Comparison of ENCODE assay signal across 23 mouse cellular contexts in genomic region chr1:153986632-153987031, GRCm38 (mm10).
DNase-seq lines count a peak whose midpoint lies in the region; ATAC-seq and TF ChIP-seq lines count a peak whose summit lies in the region.
"Had no signal": no experiment of that assay in that cellular context is flagged by ENCODE, and none has a peak within 500 bp of the region (broad histone marks: within the 10 kb centered on the region; RNA-seq: fewer than 3 reads in every experiment).

No protein-coding gene starts in this region.

- H3K4me1 ChIP-seq in hindbrain, embryonic 13.5 days (replicated peaks), result no peaks in the 10 kb centered on the region
- H3K4me1 ChIP-seq: embryonic facial prominence, embryonic 15.5 days; forebrain, embryonic 10.5 days; hindbrain, embryonic 15.5 days; limb, embryonic 15.5 days had no signal

- no peaks in the 10 kb centered on the region for H3K9me3 ChIP-seq in hindbrain, embryonic 13.5 days
- H3K9me3 ChIP-seq: embryonic facial prominence, embryonic 15.5 days; forebrain, embryonic 10.5 days; heart, embryonic 13.5 days; hindbrain, embryonic 15.5 days; limb, embryonic 15.5 days; liver, embryonic 15.5 days; midbrain, embryonic 10.5 days had no signal

- H3K4me2 ChIP-seq in hindbrain, embryonic 13.5 days, result no peak overlapping the region
- H3K4me2 ChIP-seq: embryonic facial prominence, embryonic 15.5 days; heart, embryonic 13.5 days; hindbrain, embryonic 15.5 days; limb, embryonic 15.5 days; liver, embryonic 15.5 days had no signal

- 0 out of 2 replicates have a peak, but pooled peaks cover 2% of the 10 kb centered on the region for H3K27me3 ChIP-seq in hindbrain, embryonic 13.5 days
- H3K27me3 ChIP-seq: embryonic facial prominence, embryonic 15.5 days; heart, embryonic 13.5 days; hindbrain, embryonic 15.5 days; limb, embryonic 15.5 days; liver, embryonic 15.5 days had no signal

- no peak for ATAC-seq in hindbrain, embryonic 13.5 days (ENCODE audit: low FRiP score)
- ATAC-seq: forebrain, postnatal 0 days had no signal

- H3K4me3 ChIP-seq in hindbrain, embryonic 13.5 days, result no peak overlapping the region
- no peak overlapping the region for H3K4me3 ChIP-seq in gastrocnemius, adult 2 months
- H3K4me3 ChIP-seq: embryonic facial prominence, embryonic 15.5 days; forebrain, embryonic 10.5 days; heart, embryonic 13.5 days; hindbrain, embryonic 15.5 days; limb, embryonic 15.5 days; liver, embryonic 15.5 days; midbrain, embryonic 10.5 days had no signal

- TF ChIP-seq CTCF in gastrocnemius, adult 2 months (IDR thresholded peaks at IDR 0.05), result no peak

- H3K9ac ChIP-seq in hindbrain, embryonic 13.5 days, result no peak overlapping the region
- H3K9ac ChIP-seq: embryonic facial prominence, embryonic 15.5 days; forebrain, postnatal 0 days; heart, embryonic 13.5 days; hindbrain, embryonic 15.5 days; limb, embryonic 15.5 days; liver, embryonic 15.5 days had no signal

- H3K27ac ChIP-seq in hindbrain, embryonic 13.5 days, result no peak overlapping the region
- no peak overlapping the region for H3K27ac ChIP-seq in gastrocnemius, adult 2 months
- H3K27ac ChIP-seq: embryonic facial prominence, embryonic 15.5 days; forebrain, embryonic 10.5 days; heart, embryonic 13.5 days; hindbrain, embryonic 15.5 days; limb, embryonic 15.5 days; liver, embryonic 15.5 days; midbrain, embryonic 10.5 days had no signal

- intact Hi-C loops in heart, postnatal 14 days (cut with DNase I), result no loop called here
- intact Hi-C loops in gastrocnemius, adult 2 months (cut with DNase I), result no loop called here

- no peaks in the 10 kb centered on the region for H3K36me3 ChIP-seq in hindbrain, embryonic 13.5 days
- H3K36me3 ChIP-seq: embryonic facial prominence, embryonic 15.5 days; forebrain, embryonic 10.5 days; heart, embryonic 13.5 days; hindbrain, embryonic 15.5 days; limb, embryonic 15.5 days; liver, embryonic 15.5 days; midbrain, embryonic 10.5 days had no signal

- peak; percentile 8 for DNase-seq in heart, adult 11 months
- no peak for DNase-seq in heart, postnatal 14 days
- peak; percentile 93 for DNase-seq in 3T3-L1 (ENCODE audit: low read depth, low spot score)
- DNase-seq in ZHBTc4 (ENCODE audit: low read depth, low spot score), result peak; percentile 33
- peak; percentile 32 for DNase-seq in mesoderm, embryonic 11.5 days (ENCODE audit: low read depth, low spot score)
- DNase-seq in T-cell, adult 2 months (ENCODE audit: low spot score), result no peak
- DNase-seq in gastrocnemius, adult 2 months, result no peak
- DNase-seq: cerebellum, adult 2 months; cerebellum, postnatal 36 days; forebrain, postnatal 0 days; heart, adult 18-20 months; heart, postnatal 36 days; kidney, adult 11 months; kidney, postnatal 25 days; thymus, postnatal 4 days had no signal

- WGBS in hindbrain, embryonic 13.5 days, result 90% methylated on average over 6 of the region's 6 CpGs

Comparison
In these comparisons a context has a peak if more than half of its experiments do, and no peak if none do; other contexts are left out.
1. DNase-seq: peak in heart, adult 11 months (single experiment), 3T3-L1 (single experiment), ZHBTc4 (single experiment) and mesoderm, embryonic 11.5 days (single experiment); none in heart, postnatal 14 days (0 of 2), T-cell, adult 2 months (single experiment) and gastrocnemius, adult 2 months (single experiment).